Comparison of ENCODE assay signal across 11 mouse cellular contexts in genomic region chr1:11795666-11796065, GRCm38 (mm10).
DNase-seq lines count a peak whose midpoint lies in the region; ATAC-seq lines count a peak whose summit lies in the region.
"Had no signal": no experiment of that assay in that cellular context is flagged by ENCODE, and none has a peak within 500 bp of the region (broad histone marks: within the 10 kb centered on the region; RNA-seq: fewer than 3 reads in every experiment).

No protein-coding gene starts in this region.

- intact Hi-C loops in left cerebral cortex, postnatal 4 days (cut with DNase I), result no loop called here

- peak; percentile 59; the same call in 1 of the 2 replicates for ATAC-seq in frontal cortex, adult (ENCODE audit: low TSS enrichment)

- no peak for DNase-seq in frontal cortex, postnatal 25 days (ENCODE audit: low spot score in 2 of 2)
- DNase-seq in left cerebral cortex, postnatal 4 days, result peak; percentile 51
- DNase-seq in left cerebral cortex, adult 11 months (ENCODE audit: low spot score), result no peak
- peak; percentile 0 for DNase-seq in cerebellum, adult 8-10 months
- DNase-seq in frontal cortex, postnatal 10 days (ENCODE audit: low spot score in 2 of 2), result peak; percentile 4 to 11
- no peak for DNase-seq in ovary, postnatal 14 days (ENCODE audit: low spot score)
- no peak for DNase-seq in neural tube, embryonic 10.5 days (ENCODE audit: extremely low spot score, low spot score)
- DNase-seq: adrenal gland, postnatal 14 days; kidney, adult 8-10 months; thymus, postnatal 14 days had no signal

Comparison
In these comparisons a context has a peak if more than half of its experiments do, and no peak if none do; other contexts are left out.
1. DNase-seq: peak in left cerebral cortex, postnatal 4 days (single experiment), cerebellum, adult 8-10 months (single experiment) and frontal cortex, postnatal 10 days (2 of 2); none in frontal cortex, postnatal 25 days (0 of 2), left cerebral cortex, adult 11 months (single experiment), ovary, postnatal 14 days (single experiment) and neural tube, embryonic 10.5 days (single experiment).